Mouse (Mus musculus) spleen, adult 18-20 months (tissue): ENCODE results near the gene Tmod3.
A peak's percentile ranks its signal among the peaks of the same experiment; 100 is the strongest.

Experiments
- DNase-seq, 2 experiments: peaks; one replicate each; pipeline ENCODE4 v3.0.0; 2022; ENCODE audit warnings: mixed read lengths in 2 of 2

The Tmod3 gene

GRCm38 (mm10) chr9:75559512-75560012 is at the start of gene Tmod3:
Gene Tmod3 (minus strand): TSS chr9:75559657.
- peak; percentile 90 to 98 for DNase-seq

- no peak for DNase-seq
These were observed 48.0 kb upstream of the Tmod3 start for GRCm38 (mm10) chr9:75607496-75607895.

- no peak for DNase-seq
These were observed 42.1 kb upstream of the Tmod3 start for GRCm38 (mm10) chr9:75601510-75601909.

- DNase-seq, result no peak
These were observed 40.9 kb upstream of the Tmod3 start for GRCm38 (mm10) chr9:75600166-75600934.

GRCm38 (mm10) chr9:75599191-75599841 is 39.9 kb upstream of the Tmod3 start:
- DNase-seq, result no peak

GRCm38 (mm10) chr9:75597596-75597995 is 38.1 kb upstream of the Tmod3 start:
- no peak for DNase-seq

GRCm38 (mm10) chr9:75597036-75597435 is 37.6 kb upstream of the Tmod3 start:
- DNase-seq, result no peak

GRCm38 (mm10) chr9:75593481-75593880 is 34.0 kb upstream of the Tmod3 start:
- no peak for DNase-seq

- DNase-seq, result no peak
These were observed 30.7 kb upstream of the Tmod3 start for GRCm38 (mm10) chr9:75589850-75590790.

- no peak for DNase-seq
These were observed 22.4 kb upstream of the Tmod3 start for GRCm38 (mm10) chr9:75581694-75582350.

- no peak for DNase-seq
These were observed 19.9 kb upstream of the Tmod3 start for GRCm38 (mm10) chr9:75579321-75579720.

- DNase-seq, result no peak
These were observed 11.8 kb upstream of the Tmod3 start for GRCm38 (mm10) chr9:75571036-75571942.

- DNase-seq, result no peak
These were observed 8.9 kb upstream of the Tmod3 start for GRCm38 (mm10) chr9:75568399-75568798.

GRCm38 (mm10) chr9:75564892-75565291 is 5.4 kb upstream of the Tmod3 start:
- no peak for DNase-seq

GRCm38 (mm10) chr9:75563622-75564021 is 4.2 kb upstream of the Tmod3 start:
- DNase-seq, result no peak

- DNase-seq, result no peak
These were observed 3.7 kb upstream of the Tmod3 start for GRCm38 (mm10) chr9:75563176-75563575.

GRCm38 (mm10) chr9:75561040-75561669 is 1.7 kb upstream of the Tmod3 start:
- no peak for DNase-seq

- DNase-seq, result no peak
These were observed 896 bp upstream of the Tmod3 start for GRCm38 (mm10) chr9:75560353-75560752.

- no peak for DNase-seq
These were observed 495 bp downstream of the Tmod3 start for GRCm38 (mm10) chr9:75558812-75559511.

- no peak for DNase-seq
These were observed 1.1 kb downstream of the Tmod3 start for GRCm38 (mm10) chr9:75558360-75558759.
